Mouse (Mus musculus): ENCODE data around the gene Rgs7. TPM values are rescaled to one million over a fixed set of nuclear protein-coding genes. Genes with fewer than 3 reads are reported as not detected.
A peak's percentile ranks its signal among the peaks of the same experiment; 100 is the strongest.

Rgs7 gene
- polyA plus RNA-seq, 1 experiment from 2014 or later = 28.9 TPM

- Histone ChIP-seq H3K4me1 (replicated peaks) (no peaks in the 10 kb centered on the region), H3K9me3 (no peaks in the 10 kb centered on the region), H3K4me3 (no peak overlapping the region), H3K9ac (no peak overlapping the region), H3K4me2 (no peak overlapping the region), H3K27me3 (no peaks in the 10 kb centered on the region), H3K27ac (no peak overlapping the region), H3K36me3 (no peaks in the 10 kb centered on the region)
- ATAC-seq (ENCODE audit: low FRiP score) = no peak
- WGBS = 85% methylated on average over 4 of the region's 4 CpGs
Measured at GRCm38 (mm10) chr1:175195806-175196205, 296.5 kb downstream of the Rgs7 start.

DNA sequence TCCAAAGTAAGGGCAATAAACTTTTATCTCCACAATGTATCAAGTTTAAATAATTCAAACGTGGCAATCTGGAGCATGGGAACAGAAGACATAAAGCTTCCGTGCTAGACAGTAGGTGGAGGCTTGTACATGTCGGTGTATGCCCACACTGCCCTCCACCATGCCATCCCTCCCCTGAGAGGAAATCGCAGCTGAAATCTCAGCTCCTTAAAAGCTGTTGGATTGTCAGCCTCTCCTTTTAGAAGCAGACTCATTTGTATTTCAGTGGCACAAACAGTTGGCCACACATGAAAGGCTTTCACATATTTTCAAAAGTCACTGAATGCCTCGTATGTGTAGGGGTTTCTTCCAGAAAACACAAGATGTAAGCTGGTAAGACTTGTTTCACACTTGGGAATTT, 304.1 kb downstream of the Rgs7 start:
- H3K4me2 ChIP-seq = no peak overlapping the region
- H3K36me3 ChIP-seq = no peaks in the 10 kb centered on the region
- ATAC-seq (ENCODE audit: low FRiP score) = no peak
- no peak overlapping the region for H3K4me3 ChIP-seq
- 61% methylated on average over 5 of the region's 5 CpGs for WGBS
- no peak overlapping the region for H3K9ac ChIP-seq
- H3K9me3 ChIP-seq = no peaks in the 10 kb centered on the region
- H3K27me3 ChIP-seq = no peaks in the 10 kb centered on the region
- H3K27ac ChIP-seq = no peak overlapping the region
- no peaks in the 10 kb centered on the region for H3K4me1 ChIP-seq (replicated peaks)

DNA sequence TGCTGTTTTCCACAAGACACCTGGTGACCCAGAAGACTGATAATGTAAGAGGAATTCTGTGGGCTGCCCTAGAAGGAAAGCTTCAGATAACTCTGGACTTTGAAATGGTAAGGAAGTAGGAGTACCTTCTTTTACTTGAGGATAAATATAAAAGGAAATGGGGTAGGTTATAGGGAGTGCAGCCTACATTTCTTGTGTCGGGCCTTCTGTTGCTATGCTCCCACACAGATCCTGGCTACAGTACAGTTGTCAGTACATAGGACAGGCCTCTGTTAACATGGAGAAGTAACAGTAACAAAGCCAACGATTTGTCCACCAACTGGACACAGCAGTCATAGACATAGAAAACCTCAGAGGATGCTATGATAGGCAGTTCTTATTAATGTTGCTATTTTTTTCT, 307.1 kb downstream of the Rgs7 start:
- no peak overlapping the region for H3K27ac ChIP-seq
- no peaks in the 10 kb centered on the region for H3K36me3 ChIP-seq
- no peaks in the 10 kb centered on the region for H3K4me1 ChIP-seq (replicated peaks)
- no peaks in the 10 kb centered on the region for H3K9me3 ChIP-seq
- H3K27me3 ChIP-seq = no peaks in the 10 kb centered on the region
- ATAC-seq (ENCODE audit: low FRiP score) = no peak
- H3K4me2 ChIP-seq = no peak overlapping the region
- 88% methylated on average over 2 of the region's 2 CpGs for WGBS
- H3K4me3 ChIP-seq = no peak overlapping the region
- H3K9ac ChIP-seq = no peak overlapping the region

- no peaks in the 10 kb centered on the region for H3K27me3 ChIP-seq
- no peak for ATAC-seq (ENCODE audit: low FRiP score)
- H3K27ac ChIP-seq = no peak overlapping the region
- H3K9me3 ChIP-seq = no peaks in the 10 kb centered on the region
- H3K9ac ChIP-seq = no peak overlapping the region
- H3K4me3 ChIP-seq = no peak overlapping the region
- H3K4me1 ChIP-seq (replicated peaks) = no peaks in the 10 kb centered on the region
- H3K4me2 ChIP-seq = no peak overlapping the region
- no peaks in the 10 kb centered on the region for H3K36me3 ChIP-seq
- 86% methylated on average over 3 of the region's 3 CpGs for WGBS
Measured at GRCm38 (mm10) chr1:175184736-175185135, 307.6 kb downstream of the Rgs7 start.

DNA sequence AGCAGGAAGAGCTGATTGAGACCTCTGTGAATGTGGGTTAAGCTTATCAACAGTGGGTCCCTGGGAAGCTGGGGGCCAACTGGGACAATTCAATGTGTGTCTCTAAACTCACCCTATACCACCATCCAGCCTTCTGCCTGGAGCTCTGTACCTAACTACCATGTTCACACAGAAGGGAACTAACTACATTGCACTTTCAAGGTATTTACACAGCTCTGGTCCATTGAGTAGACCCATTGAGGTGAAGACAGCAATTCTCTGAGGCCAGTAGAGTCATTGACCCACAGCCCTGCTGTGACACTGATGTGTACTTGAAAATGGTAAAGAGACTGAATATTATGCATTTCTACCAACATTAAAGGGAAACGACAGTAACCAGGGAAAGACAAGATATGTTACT, 313.6 kb downstream of the Rgs7 start:
- no peak overlapping the region for H3K27ac ChIP-seq
- no peak for ATAC-seq (ENCODE audit: low FRiP score)
- H3K4me3 ChIP-seq = no peak overlapping the region
- no peaks in the 10 kb centered on the region for H3K36me3 ChIP-seq
- 93% methylated on average over 1 of the region's 1 CpGs for WGBS
- H3K4me2 ChIP-seq = no peak overlapping the region
- H3K9ac ChIP-seq = no peak overlapping the region
- no peaks in the 10 kb centered on the region for H3K4me1 ChIP-seq (replicated peaks)
- no peaks in the 10 kb centered on the region for H3K9me3 ChIP-seq
- H3K27me3 ChIP-seq = no peaks in the 10 kb centered on the region

GRCm38 (mm10) chr1:175174918-175175675, 317.2 kb downstream of the Rgs7 start:
- no peak overlapping the region for H3K27ac ChIP-seq
- no peaks in the 10 kb centered on the region for H3K27me3 ChIP-seq
- no peaks in the 10 kb centered on the region for H3K4me1 ChIP-seq (replicated peaks)
- no peak overlapping the region for H3K9ac ChIP-seq
- no peak for ATAC-seq (ENCODE audit: low FRiP score)
- no peaks in the 10 kb centered on the region for H3K9me3 ChIP-seq
- no peaks in the 10 kb centered on the region for H3K36me3 ChIP-seq
- no peak overlapping the region for H3K4me2 ChIP-seq
- WGBS = 76% methylated on average over 5 of the region's 5 CpGs
- no peak overlapping the region for H3K4me3 ChIP-seq

DNA sequence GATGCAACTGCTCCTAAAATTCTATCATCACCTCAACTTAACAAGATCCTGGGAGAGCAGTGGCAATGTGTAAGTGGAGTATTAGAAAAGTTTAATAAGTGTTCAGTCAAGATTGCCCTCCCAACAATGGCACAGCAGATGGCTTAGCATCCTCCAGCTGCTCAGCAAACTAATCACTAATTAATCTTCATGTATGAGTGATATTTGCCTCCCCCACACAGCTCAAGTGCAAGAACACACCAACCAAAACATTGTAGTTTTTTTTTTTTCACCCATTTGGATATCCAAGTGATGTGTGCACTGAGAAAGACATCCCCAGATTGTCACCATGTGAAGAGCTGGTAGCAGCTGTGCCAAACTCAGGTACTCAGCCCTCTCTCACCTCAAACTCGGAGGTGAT, 336.8 kb downstream of the Rgs7 start:
- no peak for ATAC-seq (ENCODE audit: low FRiP score)
- H3K27me3 ChIP-seq = no peaks in the 10 kb centered on the region
- no peak overlapping the region for H3K27ac ChIP-seq
- H3K4me3 ChIP-seq = no peak overlapping the region
- H3K36me3 ChIP-seq = no peaks in the 10 kb centered on the region
- H3K9ac ChIP-seq = no peak overlapping the region
- 81% methylated on average over 1 of the region's 1 CpGs for WGBS
- no peaks in the 10 kb centered on the region for H3K9me3 ChIP-seq
- no peaks in the 10 kb centered on the region for H3K4me1 ChIP-seq (replicated peaks)
- no peak overlapping the region for H3K4me2 ChIP-seq

- no peaks in the 10 kb centered on the region for H3K36me3 ChIP-seq
- no peak overlapping the region for H3K27ac ChIP-seq
- 84% methylated on average over 4 of the region's 4 CpGs for WGBS
- H3K4me3 ChIP-seq = no peak overlapping the region
- ATAC-seq (ENCODE audit: low FRiP score) = no peak
- no peak overlapping the region for H3K9ac ChIP-seq
- H3K4me1 ChIP-seq (replicated peaks) = no peaks in the 10 kb centered on the region
- H3K4me2 ChIP-seq = no peak overlapping the region
- no peaks in the 10 kb centered on the region for H3K9me3 ChIP-seq
- H3K27me3 ChIP-seq = no peaks in the 10 kb centered on the region
Measured at GRCm38 (mm10) chr1:175143051-175143450, 349.2 kb downstream of the Rgs7 start.

- H3K4me3 ChIP-seq = no peak overlapping the region
- WGBS = 44% methylated on average over 2 of the region's 2 CpGs
- peak; percentile 71 for ATAC-seq (ENCODE audit: low FRiP score)
- H3K27me3 ChIP-seq = no peaks in the 10 kb centered on the region
- H3K9me3 ChIP-seq = no peaks in the 10 kb centered on the region
- no peak overlapping the region for H3K9ac ChIP-seq
- H3K36me3 ChIP-seq = no peaks in the 10 kb centered on the region
- H3K27ac ChIP-seq = no peak overlapping the region
- peaks cover 6% of the 10 kb centered on the region for H3K4me1 ChIP-seq (replicated peaks)
- no peak overlapping the region for H3K4me2 ChIP-seq
Measured at GRCm38 (mm10) chr1:175128525-175128924, 363.8 kb downstream of the Rgs7 start.

DNA sequence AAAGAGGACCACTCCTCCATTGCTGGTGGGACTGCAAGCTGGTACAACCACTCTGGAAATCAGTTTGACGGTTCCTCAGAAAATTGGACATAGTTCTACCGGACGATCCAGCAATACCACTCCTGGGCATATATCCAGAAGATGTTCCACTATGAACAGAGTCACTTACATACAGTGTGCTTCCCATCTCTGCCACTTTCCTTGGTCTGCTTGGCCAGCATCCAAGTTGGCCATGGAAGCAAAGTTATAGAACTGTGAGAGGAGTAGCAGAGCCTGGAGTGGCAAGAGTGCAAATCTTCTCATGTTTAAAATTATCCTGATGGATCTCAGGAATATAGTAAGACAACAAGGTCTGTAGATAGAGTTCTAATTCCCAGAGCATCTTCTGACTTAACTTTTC, 367.9 kb downstream of the Rgs7 start:
- 83% methylated on average over 3 of the region's 3 CpGs for WGBS
- H3K9me3 ChIP-seq = no peaks in the 10 kb centered on the region
- H3K36me3 ChIP-seq = no peaks in the 10 kb centered on the region
- no peak overlapping the region for H3K9ac ChIP-seq
- no peak overlapping the region for H3K4me2 ChIP-seq
- peaks cover 6% of the 10 kb centered on the region for H3K4me1 ChIP-seq (replicated peaks)
- H3K27ac ChIP-seq = no peak overlapping the region
- no peak overlapping the region for H3K4me3 ChIP-seq
- no peak for ATAC-seq (ENCODE audit: low FRiP score)
- no peaks in the 10 kb centered on the region for H3K27me3 ChIP-seq

- Histone ChIP-seq H3K36me3 (no peaks in the 10 kb centered on the region), H3K27ac (no peak overlapping the region), H3K4me1 (replicated peaks) (no peaks in the 10 kb centered on the region), H3K9ac (no peak overlapping the region), H3K9me3 (no peaks in the 10 kb centered on the region), H3K4me3 (no peak overlapping the region), H3K4me2 (no peak overlapping the region), H3K27me3 (no peaks in the 10 kb centered on the region)
- ATAC-seq (ENCODE audit: low FRiP score) = 0 out of 2 replicates have a peak, but pooled peaks have one; percentile 24
- WGBS = 75% methylated on average over 4 of the region's 4 CpGs
Measured at GRCm38 (mm10) chr1:175118904-175119555, 373.3 kb downstream of the Rgs7 start.

- Histone ChIP-seq H3K4me1 (replicated peaks) (no peaks in the 10 kb centered on the region), H3K9me3 (no peaks in the 10 kb centered on the region), H3K27ac (no peak overlapping the region), H3K9ac (no peak overlapping the region), H3K4me3 (no peak overlapping the region), H3K36me3 (no peaks in the 10 kb centered on the region), H3K27me3 (no peaks in the 10 kb centered on the region), H3K4me2 (no peak overlapping the region)
- WGBS = 100% methylated on average over 1 of the region's 1 CpGs
- ATAC-seq (ENCODE audit: low FRiP score) = no peak
Measured at GRCm38 (mm10) chr1:175108270-175108860, 383.9 kb downstream of the Rgs7 start.

- 50% methylated on average over 1 of the region's 1 CpGs for whole genome bisulfite sequencing
- H3K4me1 ChIP-seq (replicated peaks) = no peaks in the 10 kb centered on the region
Measured at GRCm38 (mm10) chr1:175106315-175106714, 386.0 kb downstream of the Rgs7 start.

More at GRCm38 (mm10) chr1:175106315-175106714, 386.0 kb downstream of the Rgs7 start:
- H3K4me2 ChIP-seq = no peak overlapping the region
- H3K27me3 ChIP-seq = no peaks in the 10 kb centered on the region
- no peak overlapping the region for H3K9ac ChIP-seq
- H3K36me3 ChIP-seq = no peaks in the 10 kb centered on the region
- no peak overlapping the region for H3K27ac ChIP-seq
- H3K9me3 ChIP-seq = no peaks in the 10 kb centered on the region
- ATAC-seq (ENCODE audit: low FRiP score) = no peak
- no peak overlapping the region for H3K4me3 ChIP-seq

All from hindbrain, embryonic 13.5 days (tissue).